Comparison of ENCODE assay signal across 12 mouse cellular contexts in genomic region chr14:60377107-60377506, GRCm38 (mm10). TPM values are rescaled to one million over a fixed set of nuclear protein-coding genes. Genes with fewer than 3 reads are reported as not detected.
DNase-seq lines count a peak whose midpoint lies in the region; ATAC-seq and TF ChIP-seq lines count a peak whose summit lies in the region.
"Had no signal": no experiment of that assay in that cellular context is flagged by ENCODE, and none has a peak within 500 bp of the region (broad histone marks: within the 10 kb centered on the region; RNA-seq: fewer than 3 reads in every experiment).

No protein-coding gene starts in this region.

- no peak overlapping the region for H3K27ac ChIP-seq in heart, embryonic 13.5 days (replicated peaks)
- 0 out of 2 replicates have a peak overlapping the region, but pooled peaks have one; percentile 93 for H3K27ac ChIP-seq in forebrain, embryonic 10.5 days
- H3K27ac ChIP-seq in forebrain, postnatal 0 days (ENCODE audit: low read depth, low read length): peak overlapping the region; percentile 97
- peak overlapping the region; percentile 98 for H3K27ac ChIP-seq in midbrain, embryonic 15.5 days
- H3K27ac ChIP-seq: heart, adult 2 months; kidney, postnatal 0 days had no signal

- H3K4me1 ChIP-seq in heart, embryonic 13.5 days: peaks cover 13% of the 10 kb centered on the region
- H3K4me1 ChIP-seq in forebrain, embryonic 10.5 days: peaks cover 55% of the 10 kb centered on the region
- H3K4me1 ChIP-seq in forebrain, postnatal 0 days (ENCODE audit: insufficient read depth): peaks cover 18% of the 10 kb centered on the region
- peaks cover 30% of the 10 kb centered on the region for H3K4me1 ChIP-seq in midbrain, embryonic 15.5 days

- no peaks in the 10 kb centered on the region for H3K9me3 ChIP-seq in heart, embryonic 13.5 days
- H3K9me3 ChIP-seq in forebrain, embryonic 10.5 days: no peaks in the 10 kb centered on the region
- no peaks in the 10 kb centered on the region for H3K9me3 ChIP-seq in forebrain, postnatal 0 days (ENCODE audit: low read length)
- H3K9me3 ChIP-seq in midbrain, embryonic 15.5 days: no peaks in the 10 kb centered on the region

- H3K36me3 ChIP-seq in heart, embryonic 13.5 days: no peaks in the 10 kb centered on the region
- H3K36me3 ChIP-seq in forebrain, embryonic 10.5 days (replicated peaks): peaks cover 9% of the 10 kb centered on the region
- no peaks in the 10 kb centered on the region for H3K36me3 ChIP-seq in forebrain, postnatal 0 days (ENCODE audit: insufficient read depth)
- H3K36me3 ChIP-seq in midbrain, embryonic 15.5 days (replicated peaks): no peaks in the 10 kb centered on the region

- H3K9ac ChIP-seq in heart, embryonic 13.5 days: no peak overlapping the region
- peak overlapping the region; percentile 99; the same call in 1 of the 2 replicates for H3K9ac ChIP-seq in forebrain, postnatal 0 days
- no peak overlapping the region; the same call in 1 of the 2 replicates for H3K9ac ChIP-seq in midbrain, embryonic 15.5 days

- WGBS in heart, embryonic 13.5 days: 74% methylated on average over 2 of the region's 2 CpGs
- WGBS in forebrain, embryonic 10.5 days: 38% methylated on average over 2 of the region's 2 CpGs
- 63% methylated on average over 2 of the region's 2 CpGs for WGBS in forebrain, postnatal 0 days
- 58% methylated on average over 2 of the region's 2 CpGs for WGBS in midbrain, embryonic 15.5 days

- no peak for ATAC-seq in heart, embryonic 13.5 days (ENCODE audit: extremely low read depth, insufficient number of reproducible peaks, low FRiP score, low TSS enrichment)
- ATAC-seq in forebrain, postnatal 0 days: no peak
- peak; percentile 15; the same call in 1 of the 2 replicates for ATAC-seq in midbrain, embryonic 15.5 days (replicated peaks)
- ATAC-seq in frontal cortex, adult (ENCODE audit: low TSS enrichment): no peak
- ATAC-seq: CD4-positive, CD25-positive, alpha-beta regulatory T cell, adult 4 months had no signal

- H3K4me3 ChIP-seq in heart, embryonic 13.5 days: no peak overlapping the region
- peak overlapping the region; percentile 79; the same call in 1 of the 2 replicates for H3K4me3 ChIP-seq in forebrain, embryonic 10.5 days
- H3K4me3 ChIP-seq in forebrain, postnatal 0 days (ENCODE audit: low read depth, low read length): peak overlapping the region; percentile 87; the same call in 1 of the 2 replicates
- peak overlapping the region; percentile 64; the same call in 1 of the 2 replicates for H3K4me3 ChIP-seq in midbrain, embryonic 15.5 days

- H3K27me3 ChIP-seq in heart, embryonic 13.5 days (replicated peaks): peaks cover 76% of the 10 kb centered on the region
- H3K27me3 ChIP-seq in forebrain, embryonic 10.5 days (ENCODE audit: poor library complexity, severe bottlenecking): peaks cover 81% of the 10 kb centered on the region
- no peaks in the 10 kb centered on the region for H3K27me3 ChIP-seq in forebrain, postnatal 0 days (ENCODE audit: insufficient read depth, low read length)
- no peaks in the 10 kb centered on the region for H3K27me3 ChIP-seq in midbrain, embryonic 15.5 days (replicated peaks)

- peak overlapping the region; percentile 96; the same call in 1 of the 2 replicates for H3K4me2 ChIP-seq in heart, embryonic 13.5 days
- H3K4me2 ChIP-seq in forebrain, postnatal 0 days (ENCODE audit: low read depth): peak overlapping the region; percentile 86
- H3K4me2 ChIP-seq in midbrain, embryonic 15.5 days: peak overlapping the region; percentile 89

- TF ChIP-seq CTCF in forebrain, postnatal 0 days (IDR thresholded peaks at IDR 0.05; ENCODE audit: low read depth): no peak

- no peak for DNase-seq in heart, adult 8-10 months (ENCODE audit: low spot score)
- DNase-seq in forebrain, embryonic 10.5 days (ENCODE audit: extremely low spot score, low spot score): no peak
- DNase-seq in forebrain, postnatal 0 days: no peak
- DNase-seq in adrenal gland, postnatal 4 days (ENCODE audit: low spot score in 2 of 2): no peak
- DNase-seq: heart, adult 2 months; lung, postnatal 10 days; thymus, adult 18-20 months had no signal

RNA-seq across cellular contexts. Expression of gene Amer2, which starts 4.0 kb away (rescaled TPM):
- polyA plus RNA-seq in heart, embryonic 13.5 days (2015; fragmentation: Nextera tagmentation; extraction: Ambion mirVana): 0.73 and 0.94 TPM in 2 replicates
- not detected for total RNA-seq in heart, adult 8-10 months (2022)
- polyA plus RNA-seq in forebrain, embryonic 10.5 days (2016; fragmentation: Nextera tagmentation; extraction: Ambion mirVana): 7.7 and 9.6 TPM in 2 replicates
- total RNA-seq in forebrain, postnatal 0 days (2014; rRNA removed): 31.6 and 42.2 TPM in 2 replicates
- polyA plus RNA-seq in forebrain, postnatal 0 days (2015; fragmentation: Nextera tagmentation; extraction: Ambion mirVana): 14.4 and 28.7 TPM in 2 replicates
- 31.3 and 35.0 TPM in 2 replicates for polyA plus RNA-seq in midbrain, embryonic 15.5 days (2015; fragmentation: Nextera tagmentation; extraction: Ambion mirVana)
- total RNA-seq in adrenal gland, postnatal 4 days (2021): 1 to 10 TPM; 5.4 to 5.8 TPM
- total RNA-seq: heart, adult 2 months had no signal
- polyA plus RNA-seq: CD4-positive, CD25-positive, alpha-beta regulatory T cell, adult 4 months had no signal
